Mouse (Mus musculus) adrenal gland, adult 2 months (tissue): ENCODE measurements around the gene Itpripl1. TPM values are rescaled to one million over a fixed set of nuclear protein-coding genes. Genes with fewer than 3 reads are reported as not detected.
"Not testable (repeated sequence)": the region's sequence is repeated elsewhere in the genome, so short reads cannot be mapped to it uniquely, and the experiment has no call there.

Experiments used
- DNase-seq: peaks from one replicate; pipeline ENCODE4 v3.0.0; 2021
- long read RNA-seq: library from polyadenylated mRNA; stranded (forward); transcript quantifications from one replicate; pipeline ENCODE4 v2.0.0, GENCODE M21; 2021
- polyA plus RNA-seq: library from polyadenylated mRNA; depleted of rRNA; stranded (reverse); fragments of >200 nt; gene quantifications from 2 replicates; pipeline ENCODE4 v1.2.3, GENCODE M21; 2012; rRNA removed
- total RNA-seq, 2 experiments: library from RNA; stranded (reverse); gene quantifications; 2 replicates each; pipeline ENCODE4 v1.2.3; 2021

The Itpripl1 gene
- 1 to 10 TPM; 5.1 to 7.0 TPM for total RNA-seq
- polyA plus RNA-seq: 3.3 and 3.7 TPM in 2 replicates
- long read RNA-seq: 0 reads

GRCm38 (mm10) chr2:127143158-127144063 is at the start of gene Itpripl1:
Itpripl1 (minus strand) TSS chr2:127143442.
- DNase-seq: peak; percentile 90

- DNase-seq: no peak
Measured at GRCm38 (mm10) chr2:127189574-127189973, 46.3 kb upstream of the Itpripl1 start.

- DNase-seq: peak; percentile 88
Measured at GRCm38 (mm10) chr2:127182598-127183381, 39.5 kb upstream of the Itpripl1 start.

- DNase-seq: peak; percentile 10
Measured at GRCm38 (mm10) chr2:127166261-127166660, 23.0 kb upstream of the Itpripl1 start.

- DNase-seq: no peak
Measured at GRCm38 (mm10) chr2:127165675-127166074, 22.4 kb upstream of the Itpripl1 start.

- no peak for DNase-seq
Measured at GRCm38 (mm10) chr2:127145699-127146098, 2.5 kb upstream of the Itpripl1 start.

GRCm38 (mm10) chr2:127142577-127143157 is 575 bp downstream of the Itpripl1 start:
- peak; percentile 20 for DNase-seq

GRCm38 (mm10) chr2:127142031-127142430 is 1.2 kb downstream of the Itpripl1 start:
- no peak for DNase-seq

GRCm38 (mm10) chr2:127140011-127140410 is 3.2 kb downstream of the Itpripl1 start:
- DNase-seq: no peak

- DNase-seq: no peak
Measured at GRCm38 (mm10) chr2:127139605-127140004, 3.6 kb downstream of the Itpripl1 start.

- DNase-seq: no peak
Measured at GRCm38 (mm10) chr2:127139094-127139493, 4.1 kb downstream of the Itpripl1 start.

GRCm38 (mm10) chr2:127138449-127138848 is 4.8 kb downstream of the Itpripl1 start:
- DNase-seq: no peak

GRCm38 (mm10) chr2:127137838-127138420 is 5.3 kb downstream of the Itpripl1 start:
- DNase-seq: no peak

- DNase-seq: peak; percentile 23
Measured at GRCm38 (mm10) chr2:127136979-127137378, 6.3 kb downstream of the Itpripl1 start.

- not testable (repeated sequence) for DNase-seq
Measured at GRCm38 (mm10) chr2:127135255-127135654, 8.0 kb downstream of the Itpripl1 start.

- DNase-seq: peak; percentile 96
Measured at GRCm38 (mm10) chr2:127133621-127134461, 9.4 kb downstream of the Itpripl1 start, which contains the start of gene Ncaph. Ncaph (minus strand) TSS chr2:127133954.

GRCm38 (mm10) chr2:127131353-127131752 is 11.9 kb downstream of the Itpripl1 start:
- DNase-seq: no peak

- DNase-seq: no peak
Measured at GRCm38 (mm10) chr2:127128926-127129325, 14.3 kb downstream of the Itpripl1 start.

- peak; percentile 15 for DNase-seq
Measured at GRCm38 (mm10) chr2:127121591-127122235, 21.5 kb downstream of the Itpripl1 start.

- DNase-seq: no peak
Measured at GRCm38 (mm10) chr2:127108986-127109385, 34.3 kb downstream of the Itpripl1 start.
